Mouse (Mus musculus) liver, embryonic 13.5 days (tissue): ENCODE results near the gene Ralgapa1. TPM values are rescaled to one million over a fixed set of nuclear protein-coding genes. Genes with fewer than 3 reads are reported as not detected.
"Not testable (repeated sequence)": the region's sequence is repeated elsewhere in the genome, so short reads cannot be mapped to it uniquely, and the experiment has no call there.

Experiments
- ATAC-seq: fragments of 200-750 bp; cut with Nextera tagmentation; 2 replicates; pipeline ENCODE4 v1.8.0; 2017; ENCODE audit warnings: low read depth, mild to moderate bottlenecking, moderate number of reproducible peaks, moderate library complexity
- DNase-seq: peaks from one replicate; pipeline ENCODE4 v3.0.0; 2022
- H3K27ac ChIP-seq: fragments of 300-500 bp; sonication (generic); 2 replicates; pipeline ENCODE4 v1.5.1; 2015; ENCODE audit warnings: moderate library complexity, mild to moderate bottlenecking, inconsistent platforms
- H3K27me3 ChIP-seq: fragments of 300-500 bp; sonication (generic); 2 replicates; pipeline ENCODE4 v1.6.1; 2015; ENCODE audit warnings: mild to moderate bottlenecking, inconsistent platforms
- H3K36me3 ChIP-seq: fragments of 300-500 bp; sonication (generic); 2 replicates; pipeline ENCODE4 v1.6.1; 2015; ENCODE audit warnings: mild to moderate bottlenecking, inconsistent platforms
- H3K4me1 ChIP-seq: fragments of 300-500 bp; sonication (generic); replicated peaks from 2 replicates; pipeline ENCODE4 v1.6.1; 2015; ENCODE audit warnings: inconsistent platforms
- H3K4me2 ChIP-seq: fragments of 300-500 bp; sonication (generic); 2 replicates; pipeline ENCODE4 v1.6.1; 2015; ENCODE audit warnings: inconsistent platforms, mild to moderate bottlenecking, moderate library complexity
- H3K4me3 ChIP-seq: fragments of 300-500 bp; sonication (generic); replicated peaks from 2 replicates; pipeline ENCODE4 v1.5.1; 2015; ENCODE audit warnings: mild to moderate bottlenecking, inconsistent platforms
- H3K9ac ChIP-seq: fragments of 300-500 bp; sonication (generic); 2 replicates; pipeline ENCODE4 v1.6.1; 2015; ENCODE audit warnings: mild to moderate bottlenecking, inconsistent platforms
- H3K9me3 ChIP-seq: fragments of 300-500 bp; sonication (generic); replicated peaks from 2 replicates; pipeline ENCODE4 v1.6.1; 2016; ENCODE audit warnings: inconsistent platforms
- WGBS: fragments of 180-500 bp; shearing (Covaris S2); methylation state at CpG from one replicate; pipeline ENCODE4 v1.1.7; 2015; ENCODE audit not compliant: insufficient replicate concordance; 5-methylcytosine and 5-hydroxymethylcytosine counted together
- polyA plus RNA-seq: library from polyadenylated mRNA; unstranded; fragments of >200 nt; fragmentation: Nextera tagmentation; extraction: Ambion mirVana; gene quantifications from 2 replicates; pipeline ENCODE4 v1.2.1, GENCODE M21; 2015

Gene Ralgapa1
- polyA plus RNA-seq, 1 experiment from 2014 or later: 4.0 TPM

- H3K9ac ChIP-seq: no peak overlapping the region
- WGBS: 11% methylated on average over 7 of the region's 7 CpGs
- H3K4me3 ChIP-seq: peak overlapping the region; percentile 55
- ATAC-seq: no peak
- peaks cover 23% of the 10 kb centered on the region for H3K4me1 ChIP-seq
- no peaks in the 10 kb centered on the region for H3K36me3 ChIP-seq
- DNase-seq: no peak
- no peak overlapping the region for H3K27ac ChIP-seq
- peaks cover 65% of the 10 kb centered on the region for H3K27me3 ChIP-seq
- peak overlapping the region; percentile 72 for H3K4me2 ChIP-seq
- no peaks in the 10 kb centered on the region for H3K9me3 ChIP-seq
These were observed 222.5 kb downstream of the Ralgapa1 start for GRCm38 (mm10) chr12:55598537-55598886.

GRCm38 (mm10) chr12:55586936-55587335, 234.0 kb downstream of the Ralgapa1 start:
- H3K4me1 ChIP-seq, H3K9me3 ChIP-seq, H3K4me3 ChIP-seq, H3K27ac ChIP-seq, H3K4me2 ChIP-seq, H3K9ac ChIP-seq, DNase-seq, H3K36me3 ChIP-seq, H3K27me3 ChIP-seq, ATAC-seq: not testable (repeated sequence)
- 45% methylated on average over 9 of the region's 9 CpGs for WGBS

- Histone ChIP-seq H3K27me3 (no peaks in the 10 kb centered on the region; the same call in 1 of the 2 replicates), H3K36me3 (no peaks in the 10 kb centered on the region), H3K4me1 (no peaks in the 10 kb centered on the region), H3K4me2 (no peak overlapping the region), H3K9me3 (no peaks in the 10 kb centered on the region), H3K27ac (no peak overlapping the region), H3K4me3 (no peak overlapping the region), H3K9ac (no peak overlapping the region)
- WGBS: 9% methylated on average over 6 of the region's 6 CpGs
- ATAC-seq: no peak
- DNase-seq: no peak
These were observed 247.2 kb downstream of the Ralgapa1 start for GRCm38 (mm10) chr12:55573794-55574193.

GRCm38 (mm10) chr12:55573089-55573488, 247.9 kb downstream of the Ralgapa1 start:
- ATAC-seq: no peak
- no peak overlapping the region for H3K4me2 ChIP-seq
- no peak for DNase-seq
- H3K27me3 ChIP-seq: no peaks in the 10 kb centered on the region; the same call in 1 of the 2 replicates
- no peaks in the 10 kb centered on the region for H3K4me1 ChIP-seq
- no peak overlapping the region for H3K27ac ChIP-seq
- no peaks in the 10 kb centered on the region for H3K9me3 ChIP-seq
- no peak overlapping the region for H3K9ac ChIP-seq
- H3K36me3 ChIP-seq: no peaks in the 10 kb centered on the region
- no peak overlapping the region for H3K4me3 ChIP-seq

- WGBS: 71% methylated on average over 10 of the region's 10 CpGs
These were observed 249.3 kb downstream of the Ralgapa1 start for GRCm38 (mm10) chr12:55571661-55572060.

GRCm38 (mm10) chr12:55571181-55571580, 249.8 kb downstream of the Ralgapa1 start:
- Histone ChIP-seq H3K9me3 (no peaks in the 10 kb centered on the region), H3K4me2 (no peak overlapping the region), H3K4me1 (no peaks in the 10 kb centered on the region), H3K9ac (no peak overlapping the region), H3K27ac (no peak overlapping the region), H3K4me3 (no peak overlapping the region), H3K36me3 (no peaks in the 10 kb centered on the region), H3K27me3 (no peaks in the 10 kb centered on the region; the same call in 1 of the 2 replicates)
- ATAC-seq (no peak), DNase-seq (no peak)
- WGBS: 72% methylated on average over 11 of the region's 11 CpGs

More at GRCm38 (mm10) chr12:55571661-55572060, 249.3 kb downstream of the Ralgapa1 start:
- no peak overlapping the region for H3K4me3 ChIP-seq
- DNase-seq: no peak
- H3K9me3 ChIP-seq: no peaks in the 10 kb centered on the region
- no peaks in the 10 kb centered on the region for H3K36me3 ChIP-seq
- H3K4me1 ChIP-seq: no peaks in the 10 kb centered on the region
- no peaks in the 10 kb centered on the region; the same call in 1 of the 2 replicates for H3K27me3 ChIP-seq
- no peak overlapping the region for H3K4me2 ChIP-seq
- no peak overlapping the region for H3K9ac ChIP-seq
- ATAC-seq: no peak
- H3K27ac ChIP-seq: no peak overlapping the region

GRCm38 (mm10) chr12:55570646-55571045, 250.3 kb downstream of the Ralgapa1 start:
- no peaks in the 10 kb centered on the region for H3K4me1 ChIP-seq
- H3K9ac ChIP-seq: no peak overlapping the region
- no peaks in the 10 kb centered on the region for H3K9me3 ChIP-seq
- H3K4me3 ChIP-seq: no peak overlapping the region
- no peak for DNase-seq
- no peaks in the 10 kb centered on the region for H3K36me3 ChIP-seq
- no peak overlapping the region for H3K4me2 ChIP-seq
- no peak for ATAC-seq
- no peak overlapping the region for H3K27ac ChIP-seq
- WGBS: 65% methylated on average over 9 of the region's 9 CpGs
- H3K27me3 ChIP-seq: no peaks in the 10 kb centered on the region; the same call in 1 of the 2 replicates

GRCm38 (mm10) chr12:55569676-55570075, 251.3 kb downstream of the Ralgapa1 start:
- no peak overlapping the region for H3K27ac ChIP-seq
- no peaks in the 10 kb centered on the region for H3K9me3 ChIP-seq
- H3K9ac ChIP-seq: no peak overlapping the region
- H3K27me3 ChIP-seq: no peaks in the 10 kb centered on the region; the same call in 1 of the 2 replicates
- no peak for DNase-seq
- WGBS: 18% methylated on average over 6 of the region's 6 CpGs
- H3K4me2 ChIP-seq: no peak overlapping the region
- H3K4me1 ChIP-seq: no peaks in the 10 kb centered on the region
- no peak overlapping the region for H3K4me3 ChIP-seq
- no peaks in the 10 kb centered on the region for H3K36me3 ChIP-seq
- ATAC-seq: no peak

GRCm38 (mm10) chr12:55568466-55568865, 252.5 kb downstream of the Ralgapa1 start:
- no peaks in the 10 kb centered on the region for H3K36me3 ChIP-seq
- H3K4me1 ChIP-seq: no peaks in the 10 kb centered on the region
- H3K9me3 ChIP-seq: no peaks in the 10 kb centered on the region
- ATAC-seq (no peak), DNase-seq (no peak)
- H3K4me2 ChIP-seq: no peak overlapping the region
- no peak overlapping the region for H3K4me3 ChIP-seq
- WGBS: 72% methylated on average over 3 of the region's 3 CpGs
- H3K9ac ChIP-seq: no peak overlapping the region
- H3K27ac ChIP-seq: no peak overlapping the region
- no peaks in the 10 kb centered on the region for H3K27me3 ChIP-seq

- Histone ChIP-seq H3K4me3 (no peak overlapping the region), H3K27ac (no peak overlapping the region), H3K9ac (no peak overlapping the region), H3K4me2 (no peak overlapping the region), H3K27me3 (no peaks in the 10 kb centered on the region), H3K4me1 (no peaks in the 10 kb centered on the region), H3K36me3 (no peaks in the 10 kb centered on the region), H3K9me3 (no peaks in the 10 kb centered on the region)
- ATAC-seq (no peak), DNase-seq (no peak)
- WGBS: 70% methylated on average over 5 of the region's 5 CpGs
These were observed 254.1 kb downstream of the Ralgapa1 start for GRCm38 (mm10) chr12:55566837-55567236.

- H3K27ac ChIP-seq: no peak overlapping the region
- H3K36me3 ChIP-seq: no peaks in the 10 kb centered on the region
- H3K4me2 ChIP-seq: no peak overlapping the region
- no peak overlapping the region for H3K4me3 ChIP-seq
- H3K9ac ChIP-seq: no peak overlapping the region
- no peaks in the 10 kb centered on the region for H3K27me3 ChIP-seq
- DNase-seq: no peak
- no peak for ATAC-seq
- no peaks in the 10 kb centered on the region for H3K4me1 ChIP-seq
- H3K9me3 ChIP-seq: no peaks in the 10 kb centered on the region
- WGBS: 61% methylated on average over 9 of the region's 9 CpGs
These were observed 255.1 kb downstream of the Ralgapa1 start for GRCm38 (mm10) chr12:55565867-55566266.

- no peak for ATAC-seq
- DNase-seq: no peak
These were observed 255.8 kb downstream of the Ralgapa1 start, which contains the start of gene Aldoart2 for GRCm38 (mm10) chr12:55565206-55565605. Gene Aldoart2 (plus strand): TSS chr12:55565239.

More at GRCm38 (mm10) chr12:55565206-55565605, 255.8 kb downstream of the Ralgapa1 start, which contains the start of gene Aldoart2:
- Histone ChIP-seq H3K4me2 (no peak within 1 kb of the TSS), H3K9me3 (no peaks in the 10 kb centered on the region), H3K4me3 (no peak within 1 kb of the TSS), H3K36me3 (no peaks in the 10 kb centered on the region), H3K27ac (no peak within 1 kb of the TSS), H3K4me1 (0 out of 2 replicates have a peak, but pooled peaks cover 4% of the 10 kb centered on the region), H3K9ac (no peak within 1 kb of the TSS), H3K27me3 (no peaks in the 10 kb centered on the region)
- WGBS: 84% methylated on average over 19 of the region's 19 CpGs
